Mouse (Mus musculus) lung, adult 2 months (tissue): ENCODE results near the gene Babam1.

Experiments used
- CTCF ChIP-seq: fragments of 200-500 bp; IDR thresholded peaks from 2 replicates; pipeline ENCODE4 v1.5.1; 2011; ENCODE audit warnings: mild to moderate bottlenecking, low read length, control low read depth; ENCODE audit not compliant: insufficient read depth
- POLR2A ChIP-seq: fragments of 200-500 bp; IDR thresholded peaks from 2 replicates; pipeline ENCODE4 v1.6.1; 2011; ENCODE audit warnings: low read depth, mild to moderate bottlenecking, control low read depth, low read length, borderline replicate concordance; ENCODE audit errors: extremely low read depth

DNA sequence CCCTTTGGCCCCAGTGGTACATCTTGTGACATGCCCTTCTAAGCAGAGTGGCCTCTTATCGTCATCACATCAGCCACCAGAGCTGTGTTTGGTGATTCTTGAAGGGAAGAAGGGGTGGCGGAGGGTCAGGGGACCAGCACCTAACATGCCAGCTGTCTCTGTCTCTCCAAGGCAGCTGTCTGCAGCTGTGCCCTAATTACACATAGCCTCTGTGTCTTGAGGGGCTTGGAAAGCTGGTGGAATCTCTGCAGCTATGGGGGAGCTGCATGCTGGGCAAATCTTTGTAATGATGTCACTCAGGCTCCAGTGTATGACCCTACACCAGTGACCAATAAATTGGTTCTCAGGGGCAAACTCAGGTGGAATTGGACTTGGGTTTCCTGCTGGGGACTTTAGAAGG is 56.0 kb downstream of the Babam1 start:
- no peak for TF ChIP-seq CTCF
- TF ChIP-seq POLR2A: no peak
